Mouse (Mus musculus) MEL (cell line): ENCODE measurements at regions not wholly inside any gene's neighbourhood (a gene's known extent, or its start where the extent isn't known, plus 50 kb on each side); places are given as distances from the start of the nearest gene placed in this dataset.

Experiments
- DNase-seq: peaks from one replicate; pipeline ENCODE4 v3.0.0; 2011; ENCODE audit warnings: low read depth, low spot score
- H3K27ac ChIP-seq: 2 replicates; pipeline ENCODE4 v1.5.1; 2012; ENCODE audit warnings: low read depth, mild to moderate bottlenecking, control low read depth, low read length, moderate library complexity; ENCODE audit not compliant: control insufficient read depth
- H3K27me3 ChIP-seq, 2 experiments: fragments of 150-350 bp in 1 of 2; sonication (generic) in 1 of 2; 2 replicates each; pipeline ENCODE4 v1.6.1; 2012; ENCODE audit warnings: low read length in 2 of 2, mild to moderate bottlenecking in 2 of 2, improper control_type of control experiment in 1 of 2, moderate library complexity in 1 of 2; ENCODE audit not compliant: insufficient read depth in 2 of 2, control insufficient read depth in 1 of 2
- H3K36me3 ChIP-seq, 2 experiments: 2 replicates each; pipeline ENCODE4 v1.6.1; 2012 to 2014; ENCODE audit warnings: low read length in 2 of 2, improper control_type of control experiment in 1 of 2, inconsistent platforms in 1 of 2, mild to moderate bottlenecking in 1 of 2; ENCODE audit not compliant: insufficient read depth in 2 of 2, control insufficient read depth in 1 of 2
- H3K4me1 ChIP-seq, 2 experiments: fragments of 150-350 bp in 1 of 2; sonication (generic) in 1 of 2; 2 replicates each; pipeline ENCODE4 v1.6.1; 2012; ENCODE audit warnings: low read length in 2 of 2, improper control_type of control experiment in 1 of 2, mild to moderate bottlenecking in 1 of 2; ENCODE audit not compliant: insufficient read depth in 2 of 2, control insufficient read depth in 1 of 2
- H3K4me3 ChIP-seq, 2 experiments: fragments of 150-350 bp in 1 of 2; sonication (generic) in 1 of 2; 2 replicates each; pipeline ENCODE4 v1.5.1; 2012; ENCODE audit warnings: low read depth in 2 of 2, low read length in 2 of 2, mild to moderate bottlenecking in 2 of 2, moderate library complexity in 2 of 2, control low read depth in 1 of 2, improper control_type of control experiment in 1 of 2; ENCODE audit not compliant: control insufficient read depth in 1 of 2, insufficient read depth in 1 of 2
- H3K79me2 ChIP-seq: 2 replicates; pipeline ENCODE4 v1.6.1; 2012; ENCODE audit warnings: mild to moderate bottlenecking, low read length, moderate library complexity; ENCODE audit not compliant: control insufficient read depth, poor library complexity, insufficient read depth
- H3K9ac ChIP-seq: 2 replicates; pipeline ENCODE4 v1.6.1; 2012; ENCODE audit warnings: low read depth, mild to moderate bottlenecking, control low read depth, low read length, moderate library complexity; ENCODE audit not compliant: control insufficient read depth, poor library complexity, severe bottlenecking
- H3K9me3 ChIP-seq: fragments of 150-350 bp; sonication (generic); replicated peaks from 2 replicates; pipeline ENCODE4 v1.6.1; 2012; ENCODE audit warnings: mild to moderate bottlenecking, low read length, improper control_type of control experiment, moderate library complexity; ENCODE audit not compliant: insufficient read depth
- BHLHE40 ChIP-seq: IDR thresholded peaks from 2 replicates; pipeline ENCODE4 v1.6.1; 2012; ENCODE audit warnings: low read depth, mild to moderate bottlenecking, inconsistent platforms, low read length, improper control_type of control experiment, borderline replicate concordance
- CTCF ChIP-seq, 3 experiments: IDR thresholded peaks in 2 of 3; conservative IDR thresholded peaks in 1 of 3; 2 replicates each; pipeline ENCODE4 v1.5.1; 2011 to 2012; ENCODE audit warnings: low read length in 3 of 3, low read depth in 2 of 3, mild to moderate bottlenecking in 2 of 3, improper control_type of control experiment in 1 of 3, inconsistent platforms in 1 of 3, mixed read lengths in 1 of 3, moderate library complexity in 1 of 3; ENCODE audit not compliant: control insufficient read depth in 1 of 3, insufficient read depth in 1 of 3, poor library complexity in 1 of 3, severe bottlenecking in 1 of 3
- E2F4 ChIP-seq: IDR thresholded peaks from 2 replicates; pipeline ENCODE4 v1.6.1; 2011; ENCODE audit warnings: low read depth, low read length, improper control_type of control experiment, borderline replicate concordance
- EP300 ChIP-seq, 2 experiments: IDR thresholded peaks; 2 replicates each; pipeline ENCODE4 v1.6.1; 2011; ENCODE audit warnings: improper control_type of control experiment in 2 of 2, low read length in 2 of 2, low read depth in 1 of 2, mild to moderate bottlenecking in 1 of 2
- ETS1 ChIP-seq: IDR thresholded peaks from 2 replicates; pipeline ENCODE4 v1.6.1; 2012; ENCODE audit warnings: low read depth, mild to moderate bottlenecking, inconsistent platforms, low read length, improper control_type of control experiment, moderate library complexity
- GABPA ChIP-seq: IDR thresholded peaks from 2 replicates; pipeline ENCODE4 v1.6.1; 2012; ENCODE audit warnings: low read depth, mild to moderate bottlenecking, inconsistent platforms, low read length, improper control_type of control experiment, moderate library complexity
- GATA1 ChIP-seq: IDR thresholded peaks from 2 replicates; pipeline ENCODE4 v1.6.1; 2011; ENCODE audit warnings: low read depth, low read length, improper control_type of control experiment
- HCFC1 ChIP-seq: IDR thresholded peaks from 2 replicates; pipeline ENCODE4 v1.6.1; 2012; ENCODE audit warnings: low read depth, mild to moderate bottlenecking, inconsistent platforms, low read length, improper control_type of control experiment, moderate library complexity
- JUND ChIP-seq: IDR thresholded peaks from 2 replicates; pipeline ENCODE4 v1.6.1; 2011; ENCODE audit warnings: low read depth, mild to moderate bottlenecking, improper control_type of control experiment, low read length
- MAX ChIP-seq: IDR thresholded peaks from 2 replicates; pipeline ENCODE4 v1.6.1; 2011; ENCODE audit warnings: low read length, improper control_type of control experiment
- MEF2A ChIP-seq: IDR thresholded peaks from 2 replicates; pipeline ENCODE4 v1.6.1; 2014; ENCODE audit warnings: low read depth, mild to moderate bottlenecking, inconsistent platforms, low read length, improper control_type of control experiment; ENCODE audit not compliant: poor library complexity, insufficient replicate concordance, severe bottlenecking; ENCODE audit errors: extremely low read depth
- MXI1 ChIP-seq: IDR thresholded peaks from 2 replicates; pipeline ENCODE4 v1.6.1; 2011; ENCODE audit warnings: mild to moderate bottlenecking, low read depth, low read length, improper control_type of control experiment
- MYB ChIP-seq: IDR thresholded peaks from 2 replicates; pipeline ENCODE4 v1.6.1; 2011; ENCODE audit warnings: mild to moderate bottlenecking, low read depth, low read length, improper control_type of control experiment
- MYC ChIP-seq: IDR thresholded peaks from 2 replicates; pipeline ENCODE4 v1.6.1; 2011; ENCODE audit warnings: low read depth, mild to moderate bottlenecking, low read length, improper control_type of control experiment, moderate library complexity
- NRF1 ChIP-seq: IDR thresholded peaks from 2 replicates; pipeline ENCODE4 v1.6.1; 2014; ENCODE audit warnings: low read depth, mild to moderate bottlenecking, inconsistent platforms, low read length, improper control_type of control experiment, moderate library complexity; ENCODE audit not compliant: poor library complexity, insufficient read depth, severe bottlenecking
- POLR2AphosphoS2 ChIP-seq: IDR thresholded peaks from 2 replicates; pipeline ENCODE4 v1.6.1; 2011; ENCODE audit warnings: low read length, improper control_type of control experiment
- POLR2AphosphoS5 ChIP-seq: IDR thresholded peaks from 2 replicates; pipeline ENCODE4 v1.6.1; 2012; ENCODE audit warnings: low read depth, borderline replicate concordance, mild to moderate bottlenecking, inconsistent platforms, low read length, moderate library complexity, mixed read lengths
- SMC3 ChIP-seq: IDR thresholded peaks from 2 replicates; pipeline ENCODE4 v1.6.1; 2011; ENCODE audit warnings: low read depth, low read length, improper control_type of control experiment
- TCF12 ChIP-seq: IDR thresholded peaks from 2 replicates; pipeline ENCODE4 v1.6.1; 2014; ENCODE audit warnings: low read depth, mild to moderate bottlenecking, inconsistent platforms, low read length, improper control_type of control experiment, moderate library complexity
- ZC3H11A ChIP-seq: IDR thresholded peaks from 2 replicates; pipeline ENCODE4 v1.6.1; 2012; ENCODE audit warnings: low read depth, mild to moderate bottlenecking, inconsistent platforms, low read length, improper control_type of control experiment
- ZKSCAN1 ChIP-seq: IDR thresholded peaks from 2 replicates; pipeline ENCODE4 v1.6.1; 2012; ENCODE audit warnings: low read depth, mild to moderate bottlenecking, inconsistent platforms, low read length, improper control_type of control experiment, moderate library complexity
- ZMIZ1 ChIP-seq: IDR thresholded peaks from 2 replicates; pipeline ENCODE4 v1.6.1; 2012; ENCODE audit warnings: low read depth, mild to moderate bottlenecking, inconsistent platforms, low read length, improper control_type of control experiment, moderate library complexity

DNA sequence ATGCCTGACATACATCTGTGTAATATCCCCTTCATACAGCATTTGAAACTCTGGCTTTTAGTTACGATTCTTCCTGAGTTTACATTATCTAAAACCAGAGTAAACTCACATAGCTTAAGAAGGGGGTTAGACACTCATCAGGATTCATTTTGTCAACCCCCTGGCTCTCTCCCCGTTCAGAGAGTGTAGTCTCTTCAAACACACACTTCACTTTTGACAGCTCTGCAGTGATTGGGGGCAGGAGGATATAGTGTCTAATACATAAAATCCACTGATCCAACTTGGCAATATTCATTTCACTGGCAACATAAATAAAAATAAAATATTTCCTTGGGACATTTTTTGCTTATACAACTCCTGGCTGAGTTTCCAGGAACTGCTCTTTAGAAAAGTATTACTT, 251.0 kb downstream of the Cxxc4 start:
- no peak overlapping the region for H3K27ac ChIP-seq
- H3K4me1 ChIP-seq: no peaks in the 10 kb centered on the region
- no peak overlapping the region for H3K9ac ChIP-seq
- H3K79me2 ChIP-seq: no peaks in the 10 kb centered on the region
- no peaks in the 10 kb centered on the region for H3K27me3 ChIP-seq
- DNase-seq: no peak
- H3K36me3 ChIP-seq: no peaks in the 10 kb centered on the region
- H3K4me3 ChIP-seq: no peak overlapping the region
- TF ChIP-seq E2F4: no peak
- TF ChIP-seq CTCF (IDR thresholded peaks at IDR 0.05 in 2 of 3, conservative IDR thresholded peaks at IDR 0.05 in 1 of 3; ENCODE audit: control insufficient read depth in 1 of 3, insufficient read depth in 1 of 3, low read depth in 2 of 3, low read length in 3 of 3, poor library complexity in 1 of 3, severe bottlenecking in 1 of 3): no peak
- TF ChIP-seq GABPA: no peak
- TF ChIP-seq ZKSCAN1: no peak
- TF ChIP-seq POLR2AphosphoS2: no peak
- no peak for TF ChIP-seq POLR2AphosphoS5
- TF ChIP-seq MXI1: no peak
- TF ChIP-seq TCF12: no peak
- TF ChIP-seq JUND: no peak
- H3K9me3 ChIP-seq: no peaks in the 10 kb centered on the region

DNA sequence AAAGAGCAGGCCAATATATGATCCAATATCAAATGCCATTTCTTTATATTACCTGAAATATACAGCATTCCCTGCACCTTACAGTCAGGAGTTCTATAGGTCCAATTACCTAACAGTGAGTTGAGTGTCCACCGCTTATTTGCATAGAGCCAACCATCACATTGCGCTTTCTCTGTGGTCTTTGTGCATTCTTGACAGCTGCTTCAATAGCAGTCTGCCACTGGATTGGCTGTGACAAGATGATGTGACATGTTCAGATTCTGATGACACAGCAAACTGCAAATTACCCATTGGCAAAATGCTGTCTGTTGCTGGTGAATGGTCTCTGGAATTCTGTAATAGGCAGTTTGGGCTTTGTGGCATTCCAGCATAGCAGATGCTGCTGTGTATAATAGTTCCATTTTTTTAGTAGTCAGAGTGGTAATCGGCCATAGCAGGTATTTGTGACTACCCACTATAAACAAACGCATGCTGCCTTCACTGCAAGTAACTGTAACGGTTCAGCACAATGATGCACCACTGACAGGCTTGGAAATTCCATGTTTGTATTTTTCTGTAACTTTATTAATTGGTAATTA, 253.8 kb downstream of the Cxxc4 start:
- DNase-seq: no peak
- Histone ChIP-seq H3K27me3 (no peaks in the 10 kb centered on the region), H3K4me3 (no peak overlapping the region), H3K9ac (no peak overlapping the region), H3K36me3 (no peaks in the 10 kb centered on the region), H3K27ac (no peak overlapping the region), H3K4me1 (no peaks in the 10 kb centered on the region), H3K9me3 (no peaks in the 10 kb centered on the region), H3K79me2 (no peaks in the 10 kb centered on the region)
- TF ChIP-seq MAX (no peak), ETS1 (no peak)

GRCm38 (mm10) chr3:134509702-134510101, 273.4 kb downstream of the Cxxc4 start:
- Histone ChIP-seq H3K36me3 (no peaks in the 10 kb centered on the region), H3K9ac (no peak overlapping the region), H3K4me3 (no peak overlapping the region), H3K79me2 (no peaks in the 10 kb centered on the region), H3K9me3 (no peaks in the 10 kb centered on the region), H3K27me3 (no peaks in the 10 kb centered on the region), H3K27ac (no peak overlapping the region), H3K4me1 (no peaks in the 10 kb centered on the region)
- DNase-seq: no peak
- no peak for TF ChIP-seq SMC3
- TF ChIP-seq NRF1: no peak
- TF ChIP-seq ZC3H11A: no peak
- TF ChIP-seq MEF2A: no peak
- no peak for TF ChIP-seq GATA1
- no peak for TF ChIP-seq MYC
- no peak for TF ChIP-seq GABPA
- TF ChIP-seq MYB: no peak
- no peak for TF ChIP-seq BHLHE40
- no peak for TF ChIP-seq ETS1
- TF ChIP-seq HCFC1: no peak
- no peak for TF ChIP-seq EP300 (IDR thresholded peaks at IDR 0.05; ENCODE audit: low read depth in 1 of 2, low read length in 2 of 2)
- no peak for TF ChIP-seq ZMIZ1
